Mouse (Mus musculus) cerebellum, postnatal 14 days (tissue): ENCODE results near the gene Esp22.
"Not testable (repeated sequence)": the region's sequence is repeated elsewhere in the genome, so short reads cannot be mapped to it uniquely, and the experiment has no call there.

Experiments
- DNase-seq, 2 experiments: peaks; one replicate each; pipeline ENCODE4 v3.0.0; 2021; ENCODE audit warnings: mixed read lengths in 2 of 2

Esp22 gene

GRCm38 (mm10) chr17:39095034-39095433 lies at the start of gene Esp22:
TSS of gene Esp22 (plus strand) at chr17:39095334.
- DNase-seq = no peak

GRCm38 (mm10) chr17:39063641-39064040 lies 31.5 kb upstream of the Esp22 start:
- no peak for DNase-seq

- no peak for DNase-seq
These were observed 18.2 kb upstream of the Esp22 start, which contains the start of gene Esp23 for GRCm38 (mm10) chr17:39076937-39077336. TSS of gene Esp23 (minus strand) at chr17:39077037.

- not testable (repeated sequence) for DNase-seq
These were observed 12.0 kb downstream of the Esp22 start for GRCm38 (mm10) chr17:39107126-39107525.

- DNase-seq = not testable (repeated sequence)
These were observed 34.0 kb downstream of the Esp22 start for GRCm38 (mm10) chr17:39129156-39129555.
